21 mouse cellular contexts compared by ENCODE assay signal in genomic region chr15:82815296-82815695, GRCm38 (mm10). TPM values are rescaled to one million over a fixed set of nuclear protein-coding genes. Genes with fewer than 3 reads are reported as not detected.
"Had no signal": no experiment of that assay in that cellular context is flagged by ENCODE, and none has a peak within 500 bp of the region (broad histone marks: within the 10 kb centered on the region; RNA-seq: fewer than 3 reads in every experiment).

No protein-coding gene starts in this region.

- H3K27me3 ChIP-seq: embryonic facial prominence, embryonic 12.5 days; embryonic facial prominence, embryonic 13.5 days; embryonic facial prominence, embryonic 15.5 days; forebrain, embryonic 12.5 days; forebrain, embryonic 13.5 days; forebrain, embryonic 15.5 days had no signal

- H3K4me2 ChIP-seq: embryonic facial prominence, embryonic 12.5 days; embryonic facial prominence, embryonic 13.5 days; embryonic facial prominence, embryonic 15.5 days; forebrain, embryonic 12.5 days; forebrain, embryonic 13.5 days; forebrain, embryonic 15.5 days had no signal

- H3K9ac ChIP-seq: embryonic facial prominence, embryonic 12.5 days; embryonic facial prominence, embryonic 13.5 days; embryonic facial prominence, embryonic 15.5 days; forebrain, embryonic 12.5 days; forebrain, embryonic 13.5 days; forebrain, embryonic 15.5 days; forebrain, postnatal 0 days had no signal

- H3K27ac ChIP-seq: embryonic facial prominence, embryonic 10.5 days; embryonic facial prominence, embryonic 12.5 days; embryonic facial prominence, embryonic 13.5 days; embryonic facial prominence, embryonic 15.5 days; forebrain, embryonic 10.5 days; forebrain, embryonic 12.5 days; forebrain, embryonic 13.5 days; forebrain, embryonic 15.5 days; gastrocnemius, adult 2 months; heart, adult 2 months had no signal

- H3K9me3 ChIP-seq: embryonic facial prominence, embryonic 10.5 days; embryonic facial prominence, embryonic 12.5 days; embryonic facial prominence, embryonic 13.5 days; embryonic facial prominence, embryonic 15.5 days; forebrain, embryonic 10.5 days; forebrain, embryonic 12.5 days; forebrain, embryonic 13.5 days; forebrain, embryonic 15.5 days had no signal

- H3K4me1 ChIP-seq: embryonic facial prominence, embryonic 10.5 days; embryonic facial prominence, embryonic 12.5 days; embryonic facial prominence, embryonic 13.5 days; embryonic facial prominence, embryonic 15.5 days; forebrain, embryonic 10.5 days; forebrain, embryonic 12.5 days; forebrain, embryonic 13.5 days; forebrain, embryonic 15.5 days had no signal

- ATAC-seq: forebrain, embryonic 15.5 days; forebrain, embryonic 16.5 days had no signal

- H3K4me3 ChIP-seq: embryonic facial prominence, embryonic 10.5 days; embryonic facial prominence, embryonic 12.5 days; embryonic facial prominence, embryonic 13.5 days; embryonic facial prominence, embryonic 15.5 days; erythroblast, embryonic 14.5 days; forebrain, embryonic 10.5 days; forebrain, embryonic 12.5 days; forebrain, embryonic 13.5 days; forebrain, embryonic 15.5 days; gastrocnemius, adult 2 months; heart, adult 2 months had no signal

RNA-seq across cellular contexts. Expression of gene Cyp2d26, which starts 21.2 kb away (rescaled TPM):
- polyA plus RNA-seq: embryonic facial prominence, embryonic 10.5 days; embryonic facial prominence, embryonic 11.5 days; embryonic facial prominence, embryonic 12.5 days; embryonic facial prominence, embryonic 13.5 days; embryonic facial prominence, embryonic 14.5 days; embryonic facial prominence, embryonic 15.5 days; erythroblast, embryonic 14.5 days; forebrain, embryonic 10.5 days; forebrain, embryonic 11.5 days; forebrain, embryonic 12.5 days; forebrain, embryonic 14.5 days; forebrain, embryonic 15.5 days; forebrain, embryonic 16.5 days; forebrain, postnatal 0 days; heart, adult 2 months had no signal

RNA-seq across cellular contexts. Expression of gene Cyp2d40, which starts 51.3 kb away (rescaled TPM):
- polyA plus RNA-seq: cerebellum, adult 2 months; cortical plate, adult 2 months; embryonic facial prominence, embryonic 10.5 days; embryonic facial prominence, embryonic 11.5 days; embryonic facial prominence, embryonic 12.5 days; embryonic facial prominence, embryonic 13.5 days; embryonic facial prominence, embryonic 14.5 days; embryonic facial prominence, embryonic 15.5 days; erythroblast, embryonic 14.5 days; forebrain, embryonic 10.5 days; forebrain, embryonic 11.5 days; forebrain, embryonic 12.5 days; forebrain, embryonic 13.5 days; forebrain, embryonic 14.5 days; forebrain, embryonic 15.5 days; forebrain, embryonic 16.5 days; forebrain, postnatal 0 days; frontal cortex, adult 2 months; gonadal fat pad, adult 2 months; heart, adult 2 months had no signal
